Mouse (Mus musculus) central nervous system, embryonic 18 days (tissue): Measurements from ENCODE around the gene Plcb1. TPM values are rescaled to one million over a fixed set of nuclear protein-coding genes. Genes with fewer than 3 reads are reported as not detected.

Experiments used
- polyA plus RNA-seq: library from polyadenylated mRNA; depleted of rRNA; stranded (reverse); fragments of >200 nt; gene quantifications from 2 replicates; pipeline ENCODE4 v1.2.3, GENCODE M21; 2012; rRNA removed

Plcb1 gene
- polyA plus RNA-seq = 17.8 and 18.9 TPM in 2 replicates

GRCm38 (mm10) chr2:134785970-134786855 is at the start of gene Plcb1:
Gene Plcb1, plus strand, starts transcription at chr2:134786067.

Other genes starting within 250 kb of the Plcb1 start
- 0.03 TPM in 1 of 2 replicates, not detected in the other for gene Hao1, start 231.7 kb upstream of the Plcb1 start, polyA plus RNA-seq
- 52.9 and 54.3 TPM in 2 replicates for gene Tmx4, start 141.9 kb upstream of the Plcb1 start, polyA plus RNA-seq